Comparison of ENCODE assay signal across 8 mouse cellular contexts in genomic region chr5:114594741-114595241, GRCm38 (mm10). TPM values are rescaled to one million over a fixed set of nuclear protein-coding genes. Genes with fewer than 3 reads are reported as not detected.
A peak's percentile ranks its signal among the peaks of the same experiment; 100 is the strongest.
DNase-seq lines count a peak whose midpoint lies in the region; ATAC-seq lines count a peak whose summit lies in the region.

No protein-coding gene starts in this region.

- no peak for ATAC-seq in hindbrain, embryonic 11.5 days (ENCODE audit: low FRiP score)
- peak; percentile 61; the same call in 1 of the 2 replicates for ATAC-seq in heart, embryonic 15.5 days (replicated peaks; ENCODE audit: insufficient number of reproducible peaks, insufficient read depth, low FRiP score, low read depth)

- peaks cover 7% of the 10 kb centered on the region; the same call in 1 of the 2 replicates for H3K27me3 ChIP-seq in hindbrain, embryonic 10.5 days (ENCODE audit: insufficient read depth, poor library complexity, severe bottlenecking)
- no peaks in the 10 kb centered on the region for H3K27me3 ChIP-seq in hindbrain, embryonic 11.5 days (ENCODE audit: control insufficient read depth, insufficient read depth, low read length)
- H3K27me3 ChIP-seq in heart, embryonic 15.5 days: 0 out of 2 replicates have a peak, but pooled peaks cover 9% of the 10 kb centered on the region
- no peaks in the 10 kb centered on the region for H3K27me3 ChIP-seq in limb, embryonic 10.5 days (ENCODE audit: low read depth, poor library complexity, severe bottlenecking)

- no peak overlapping the region for H3K9ac ChIP-seq in hindbrain, embryonic 11.5 days (ENCODE audit: low read depth, low read length)
- H3K9ac ChIP-seq in heart, embryonic 15.5 days: no peak overlapping the region

- peaks cover 84% of the 10 kb centered on the region for H3K4me1 ChIP-seq in hindbrain, embryonic 10.5 days (replicated peaks)
- H3K4me1 ChIP-seq in hindbrain, embryonic 11.5 days (replicated peaks; ENCODE audit: control insufficient read depth, insufficient read depth, low read length): peaks cover 27% of the 10 kb centered on the region
- H3K4me1 ChIP-seq in heart, embryonic 15.5 days (replicated peaks): peaks cover 63% of the 10 kb centered on the region
- H3K4me1 ChIP-seq in limb, embryonic 10.5 days: peaks cover 76% of the 10 kb centered on the region

- peaks cover 24% of the 10 kb centered on the region for H3K36me3 ChIP-seq in hindbrain, embryonic 10.5 days
- H3K36me3 ChIP-seq in hindbrain, embryonic 11.5 days (ENCODE audit: control insufficient read depth, insufficient read depth, low read length): no peaks in the 10 kb centered on the region
- no peaks in the 10 kb centered on the region for H3K36me3 ChIP-seq in heart, embryonic 15.5 days
- H3K36me3 ChIP-seq in limb, embryonic 10.5 days: no peaks in the 10 kb centered on the region

- H3K9me3 ChIP-seq in hindbrain, embryonic 10.5 days: no peaks in the 10 kb centered on the region
- no peaks in the 10 kb centered on the region for H3K9me3 ChIP-seq in hindbrain, embryonic 11.5 days (ENCODE audit: control insufficient read depth, low read length)
- no peaks in the 10 kb centered on the region for H3K9me3 ChIP-seq in heart, embryonic 15.5 days (replicated peaks)
- no peaks in the 10 kb centered on the region for H3K9me3 ChIP-seq in limb, embryonic 10.5 days (replicated peaks)

- no peak overlapping the region for H3K4me2 ChIP-seq in hindbrain, embryonic 11.5 days (replicated peaks; ENCODE audit: low read depth, low read length)
- H3K4me2 ChIP-seq in heart, embryonic 15.5 days: peak overlapping the region; percentile 41

- DNase-seq in hindbrain, embryonic 10.5 days (ENCODE audit: low spot score): no peak
- no peak for DNase-seq in hindbrain, embryonic 11.5 days (ENCODE audit: low spot score)
- DNase-seq in limb, embryonic 10.5 days (ENCODE audit: low spot score): no peak
- DNase-seq in mesoderm, embryonic 11.5 days (ENCODE audit: low read depth, low spot score): peak; percentile 53
- no peak for DNase-seq in embryo, embryonic 9.5 days (ENCODE audit: extremely low spot score)
- no peak for DNase-seq in right cerebral cortex, adult 2 months (ENCODE audit: low spot score in 2 of 2)
- no peak for DNase-seq in frontal cortex, postnatal 10 days (ENCODE audit: low spot score in 2 of 2)

- H3K4me3 ChIP-seq in hindbrain, embryonic 10.5 days: no peak overlapping the region
- no peak overlapping the region for H3K4me3 ChIP-seq in hindbrain, embryonic 11.5 days (ENCODE audit: low read depth, low read length)
- H3K4me3 ChIP-seq in heart, embryonic 15.5 days: no peak overlapping the region
- H3K4me3 ChIP-seq in limb, embryonic 10.5 days: peak overlapping the region; percentile 9; the same call in 1 of the 2 replicates

- peak overlapping the region; percentile 75 for H3K27ac ChIP-seq in hindbrain, embryonic 10.5 days
- no peak overlapping the region for H3K27ac ChIP-seq in hindbrain, embryonic 11.5 days (ENCODE audit: low read depth, low read length)
- H3K27ac ChIP-seq in heart, embryonic 15.5 days: peak overlapping the region; percentile 76
- H3K27ac ChIP-seq in limb, embryonic 10.5 days: peak overlapping the region; percentile 73

- WGBS in hindbrain, embryonic 10.5 days: 75% methylated on average over 15 of the region's 15 CpGs
- 81% methylated on average over 15 of the region's 15 CpGs for WGBS in hindbrain, embryonic 11.5 days
- WGBS in heart, embryonic 15.5 days: 15% methylated on average over 15 of the region's 15 CpGs
- 45% methylated on average over 15 of the region's 15 CpGs for WGBS in limb, embryonic 10.5 days

RNA-seq across cellular contexts. Expression of gene Fam222a, which starts 27.0 kb away (rescaled TPM):
- polyA plus RNA-seq in hindbrain, embryonic 10.5 days (2016; fragmentation: Nextera tagmentation; extraction: Ambion mirVana): 3.9 and 6.5 TPM in 2 replicates
- polyA plus RNA-seq in hindbrain, embryonic 11.5 days (2014; fragmentation: Nextera tagmentation; extraction: Ambion mirVana): 4.8 and 6.5 TPM in 2 replicates
- 0.74 and 1.6 TPM in 2 replicates for polyA plus RNA-seq in heart, embryonic 15.5 days (2015; fragmentation: Nextera tagmentation; extraction: Ambion mirVana)
- 1.4 and 1.9 TPM in 2 replicates for polyA plus RNA-seq in limb, embryonic 10.5 days (2016; fragmentation: Nextera tagmentation; extraction: Ambion mirVana)
